Mouse (Mus musculus) CD4-positive, CD25-positive, alpha-beta regulatory T cell, adult 2 months (primary cell): ENCODE measurements at regions not wholly inside any gene's neighbourhood (a gene's known extent, or its start where the extent isn't known, plus 50 kb on each side); places are given as distances from the start of the nearest gene placed in this dataset.

Experiments
- DNase-seq: peaks from one replicate; pipeline ENCODE4 v3.0.0-alpha.2; 2012; ENCODE audit warnings: low read depth, low spot score

DNA sequence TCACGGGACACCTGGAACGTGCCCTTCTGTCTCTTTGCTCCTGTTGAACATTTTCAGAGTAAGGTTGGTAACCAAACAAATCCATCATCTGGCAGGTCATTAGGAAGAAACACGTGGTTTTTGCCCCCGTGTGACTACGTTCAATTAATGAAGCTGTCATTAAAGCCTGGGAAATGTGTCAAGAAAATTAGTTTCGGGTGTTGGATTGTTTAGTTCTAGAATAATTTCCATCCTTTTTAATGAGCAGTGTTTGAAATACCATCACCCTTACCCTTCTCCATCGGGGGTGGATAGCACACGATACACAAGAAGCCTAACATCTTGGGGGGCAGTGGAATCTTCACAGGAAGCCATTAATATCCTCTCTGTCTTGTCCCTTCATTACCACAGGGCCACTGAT, 107.7 kb downstream of the Far1 start:
- no peak for DNase-seq

DNA sequence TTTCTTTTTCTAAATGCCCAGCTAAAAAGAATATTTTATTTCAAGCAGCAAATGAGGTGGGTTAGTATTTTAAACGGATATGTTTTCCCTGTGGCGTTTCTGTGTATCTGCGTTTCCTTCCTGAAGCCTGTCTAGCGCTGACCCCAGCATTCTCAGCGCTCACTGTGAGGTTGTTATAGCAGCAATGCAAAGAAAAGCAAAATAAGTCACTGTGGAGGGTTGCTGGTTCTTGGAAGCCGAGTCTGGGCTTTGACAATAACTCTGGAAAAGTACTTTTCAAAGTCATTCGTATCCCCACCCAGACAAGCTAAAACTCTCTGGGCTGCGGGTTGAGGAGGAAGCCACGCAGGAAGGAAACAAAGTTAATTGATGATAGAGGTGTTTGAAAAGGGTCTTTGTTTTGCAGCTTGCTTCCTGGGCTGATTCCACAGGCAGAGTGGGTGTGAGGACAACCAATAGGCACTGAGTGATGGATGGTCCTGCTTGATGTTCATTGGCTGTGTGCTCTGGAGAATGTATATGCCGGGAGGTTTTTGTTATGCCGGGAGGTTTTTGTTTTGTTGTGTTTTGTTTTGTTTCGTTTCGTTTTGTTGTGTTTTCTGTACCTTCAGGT, 108.4 kb downstream of the Far1 start:
- DNase-seq: no peak

DNA sequence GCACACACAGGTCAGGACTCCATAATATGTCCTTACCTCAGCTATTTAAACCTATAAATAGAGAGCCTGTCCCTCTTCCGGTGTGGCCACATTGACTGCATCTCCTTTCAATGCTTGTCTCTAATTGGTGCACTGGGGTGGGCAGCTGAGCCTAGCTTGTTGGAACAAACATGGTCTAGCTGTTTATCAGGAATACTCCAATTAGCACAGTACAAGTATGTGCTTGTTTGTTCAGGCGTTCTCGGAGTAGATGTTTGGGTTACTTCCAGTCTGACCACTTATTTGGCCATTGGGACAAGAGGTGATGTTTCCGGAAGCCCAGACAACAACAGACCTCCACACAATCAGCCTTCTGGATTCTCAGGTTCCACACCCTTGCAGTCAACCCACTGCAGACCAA, 109.7 kb downstream of the Far1 start:
- DNase-seq: no peak

DNA sequence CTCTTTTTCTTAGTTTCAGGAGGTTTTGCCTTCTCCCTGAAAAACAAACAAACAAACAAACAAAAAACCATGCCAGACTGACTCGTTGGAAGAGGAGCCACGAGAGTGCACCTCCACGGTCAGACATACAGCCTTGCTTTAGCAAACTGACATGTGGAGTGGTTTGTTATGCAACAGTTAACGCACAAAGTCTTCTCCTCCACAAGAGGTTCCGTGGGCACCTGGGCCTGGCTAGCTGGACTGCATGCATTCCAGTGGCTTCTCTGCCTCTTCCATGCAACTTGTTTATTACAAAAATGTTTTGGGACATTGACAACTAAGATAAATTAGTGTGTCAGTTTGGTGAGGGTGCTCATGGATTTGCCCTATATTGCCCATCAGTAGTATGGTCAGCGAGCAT, 110.3 kb downstream of the Far1 start:
- DNase-seq: no peak

DNA sequence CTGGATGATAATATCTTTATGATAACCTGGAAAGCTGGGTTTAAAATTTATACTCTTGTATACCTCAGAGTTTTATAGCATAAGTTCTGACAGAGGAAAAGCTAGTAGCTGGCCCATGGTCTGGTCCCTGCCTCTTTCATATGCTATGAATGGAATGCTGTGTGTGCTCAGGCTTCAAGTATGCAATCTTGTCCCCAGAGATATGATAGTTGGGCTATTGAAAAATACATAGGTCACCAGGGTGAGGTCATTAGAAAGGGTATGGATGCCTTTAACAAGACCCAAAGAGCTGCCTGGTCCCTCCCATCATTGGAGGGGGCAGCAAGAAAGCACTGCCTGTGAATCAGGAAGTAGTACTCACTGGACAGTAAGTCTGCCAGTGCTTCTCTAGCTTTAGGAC, 113.1 kb downstream of the Far1 start:
- no peak for DNase-seq

DNA sequence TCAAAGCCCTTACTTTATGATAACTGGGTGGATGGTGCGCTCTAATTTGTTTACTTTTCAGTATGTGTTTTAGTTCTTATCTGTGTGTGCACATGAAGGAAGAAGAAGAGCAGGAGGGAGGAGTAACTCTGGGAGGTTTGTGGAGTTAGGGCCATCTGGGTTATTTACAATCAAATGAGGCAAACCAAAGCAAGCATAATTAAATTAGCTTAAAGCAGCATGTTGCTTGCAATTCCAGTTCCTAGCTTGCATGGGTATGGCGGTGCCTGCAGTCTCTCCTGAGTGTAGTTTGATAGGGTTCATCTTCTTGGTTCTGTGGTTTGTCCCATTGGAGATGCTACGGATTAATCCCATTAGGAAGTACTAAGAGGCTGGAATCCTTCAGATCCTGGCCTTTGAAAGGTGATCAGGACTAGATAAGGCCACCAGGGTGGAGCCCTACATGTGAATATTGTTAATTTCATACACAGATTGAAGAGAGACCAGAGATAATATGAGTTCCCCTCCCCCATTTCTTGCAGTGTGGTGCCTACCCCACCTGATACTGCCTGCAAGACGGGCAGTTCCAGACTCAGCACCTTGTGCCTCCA, 123.5 kb downstream of the Far1 start:
- no peak for DNase-seq

DNA sequence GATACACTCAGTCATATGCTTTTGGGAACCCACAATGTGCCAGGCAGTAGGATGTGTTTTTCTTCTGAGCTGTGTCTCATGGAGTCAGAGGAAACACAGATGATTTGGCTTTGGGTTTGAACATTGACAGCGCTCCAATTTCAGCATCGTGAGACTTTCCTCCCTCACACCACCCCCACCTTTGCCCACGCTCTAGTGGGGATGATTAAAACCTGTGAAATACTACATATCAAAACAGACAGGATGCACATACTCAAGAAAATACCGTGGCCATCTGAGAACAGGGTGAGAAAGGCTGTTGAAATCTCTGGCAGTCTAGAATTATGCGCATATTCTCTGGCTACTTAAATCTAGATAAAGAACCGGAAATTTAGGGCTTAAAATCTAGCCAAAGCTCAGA, 124.5 kb downstream of the Far1 start:
- DNase-seq: no peak

DNA sequence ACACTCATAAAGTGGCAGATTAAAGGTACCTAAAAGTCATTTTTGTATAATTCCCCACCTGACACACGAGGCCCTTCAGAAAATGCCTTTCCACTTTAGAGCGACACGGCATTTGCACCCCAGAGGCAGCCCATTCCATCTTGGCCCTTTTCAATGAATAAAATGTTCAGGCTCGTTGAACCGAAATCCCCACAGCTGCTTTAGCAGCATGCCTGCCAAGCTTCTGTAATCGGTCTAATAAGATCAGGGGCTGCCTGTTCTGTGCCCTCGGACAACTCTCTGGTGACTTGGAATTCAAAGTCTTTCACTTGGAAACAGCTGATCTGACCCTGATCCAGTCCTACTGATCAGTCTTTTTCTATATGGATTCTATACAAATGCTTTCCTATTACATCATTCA, 123.3 kb upstream of the Spon1 start:
- no peak for DNase-seq

DNA sequence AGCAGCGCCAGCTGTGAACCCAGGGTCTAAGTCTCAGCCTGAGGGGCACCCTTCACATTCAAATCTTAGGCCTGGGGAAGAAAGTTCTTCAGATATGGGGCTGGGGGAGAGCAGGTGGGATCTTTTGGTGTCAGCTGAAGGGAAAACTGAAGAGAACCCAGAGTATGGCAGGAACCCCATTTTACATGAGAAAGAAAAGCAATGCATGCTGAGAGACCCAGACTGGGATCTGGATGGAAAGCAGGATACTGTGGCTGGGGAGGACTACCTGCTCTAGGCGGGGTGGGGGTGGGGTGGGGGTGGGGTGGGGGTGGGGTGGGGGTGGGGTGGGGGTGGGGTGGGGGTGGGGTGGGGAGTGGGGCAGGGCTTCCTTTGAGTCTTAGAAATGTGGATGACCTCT, 115.2 kb upstream of the Spon1 start:
- DNase-seq: no peak

DNA sequence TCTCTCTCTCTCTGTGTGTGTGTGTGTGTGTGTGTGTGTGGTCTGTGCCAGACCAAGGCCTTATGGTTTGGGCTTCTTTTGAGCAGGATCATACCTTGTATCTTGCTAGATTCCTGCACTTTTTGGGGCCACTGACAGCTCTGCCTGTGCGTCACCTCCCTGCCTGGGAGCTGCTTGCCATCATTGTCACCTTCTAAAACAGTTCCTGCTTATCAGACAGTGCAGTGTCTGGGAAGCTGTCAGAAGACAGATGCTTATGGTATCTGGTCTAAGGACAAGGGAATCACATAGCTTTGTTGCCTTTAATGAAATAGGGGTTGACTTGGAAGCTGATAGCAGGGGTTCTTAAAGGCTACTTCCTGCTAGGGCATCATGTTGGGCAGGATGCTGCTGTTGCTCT, 114.1 kb upstream of the Spon1 start:
- DNase-seq: no peak

DNA sequence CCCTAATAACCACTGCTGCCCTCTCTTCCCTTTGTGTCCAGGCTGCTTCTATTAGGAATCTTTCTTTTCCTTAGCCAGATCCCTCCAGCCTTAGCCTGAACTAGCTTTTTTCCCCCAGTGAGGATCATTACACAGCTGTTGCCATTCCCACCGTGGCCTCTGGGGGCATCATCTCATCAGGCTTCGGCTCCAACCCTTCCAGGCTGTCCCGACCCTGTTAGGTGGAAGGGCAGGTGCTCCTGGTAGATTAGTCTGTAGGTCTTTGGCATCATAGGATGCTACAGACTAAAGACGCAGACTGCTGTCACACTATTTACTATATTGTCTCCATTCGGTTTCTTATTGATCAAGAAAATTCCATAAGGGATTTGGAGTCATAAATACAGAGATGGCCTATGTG, 112.7 kb upstream of the Spon1 start:
- peak; percentile 23 for DNase-seq

DNA sequence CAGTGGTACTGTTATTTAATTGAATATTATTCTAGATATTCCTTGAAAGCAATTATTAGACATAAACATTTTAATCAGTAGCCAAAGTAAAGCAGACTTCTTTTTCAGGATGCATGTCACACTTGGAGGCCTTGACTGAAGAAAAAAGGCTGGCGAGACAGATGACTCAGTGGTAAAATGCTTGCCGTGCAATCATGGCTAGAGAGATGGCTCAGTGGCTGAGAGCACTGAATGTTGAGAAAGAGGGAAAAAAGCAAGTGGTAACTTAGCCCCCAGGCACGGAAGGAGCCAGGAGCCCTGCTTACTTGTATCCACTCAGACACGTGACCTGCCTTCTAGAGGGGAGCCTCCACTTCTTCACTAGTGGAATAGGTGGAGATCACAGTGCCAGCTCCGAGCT, 110.5 kb upstream of the Spon1 start:
- DNase-seq: no peak

DNA sequence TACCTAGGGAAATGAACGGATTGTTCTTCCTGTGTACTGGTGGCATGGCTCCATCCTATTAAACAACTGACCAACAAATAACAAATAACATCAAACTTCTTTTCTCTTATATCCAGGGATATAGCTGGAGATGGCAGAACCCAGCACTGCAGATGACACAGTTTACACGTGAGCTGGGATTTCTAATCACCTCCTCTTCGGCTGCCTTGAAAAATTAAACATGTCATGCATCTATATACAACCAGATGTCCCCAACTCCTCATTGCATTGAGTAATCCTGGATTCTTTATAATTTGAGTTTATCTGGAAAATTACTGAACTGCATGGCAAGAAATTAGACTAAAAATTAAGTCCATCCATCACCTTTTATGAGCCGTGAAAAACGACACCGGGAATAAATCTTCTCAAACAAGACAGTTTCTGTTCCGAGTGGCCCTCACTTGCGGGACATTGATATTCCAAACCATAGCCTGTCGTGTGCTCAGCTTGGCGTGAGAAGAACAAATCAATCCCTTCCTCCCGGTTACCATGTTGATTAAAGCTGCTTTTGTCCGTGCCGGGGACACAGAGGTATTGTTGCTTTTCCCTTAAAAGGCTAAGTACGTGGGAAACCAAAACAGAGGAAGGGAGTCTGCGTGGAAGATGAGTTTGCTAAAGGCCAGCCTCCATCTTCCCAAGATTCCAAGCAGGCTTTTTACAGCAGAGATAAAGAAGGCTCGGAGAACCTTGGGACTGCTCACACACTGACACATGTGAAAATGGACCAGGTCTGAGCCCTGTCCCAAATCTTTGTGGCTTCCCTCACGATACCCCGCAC, 92.8 kb upstream of the Spon1 start:
- no peak for DNase-seq

DNA sequence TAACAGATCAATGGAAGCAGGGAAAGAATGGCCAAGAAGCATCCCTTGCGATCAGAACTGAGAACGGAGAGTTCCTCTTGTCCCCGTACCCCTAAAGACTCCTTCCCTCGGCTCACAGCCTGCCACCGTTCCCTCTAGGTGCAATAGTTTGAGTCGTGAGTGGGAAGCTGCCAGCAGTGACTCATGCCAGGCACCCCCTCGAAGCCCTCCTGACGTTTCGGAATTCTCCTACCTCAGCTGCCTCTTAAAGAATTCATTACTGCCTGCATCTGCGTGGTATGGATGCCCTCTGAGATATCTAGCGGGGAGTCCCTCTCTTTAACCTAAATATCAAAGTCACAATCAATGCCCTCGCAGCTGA, 92.2 kb upstream of the Spon1 start:
- no peak for DNase-seq

DNA sequence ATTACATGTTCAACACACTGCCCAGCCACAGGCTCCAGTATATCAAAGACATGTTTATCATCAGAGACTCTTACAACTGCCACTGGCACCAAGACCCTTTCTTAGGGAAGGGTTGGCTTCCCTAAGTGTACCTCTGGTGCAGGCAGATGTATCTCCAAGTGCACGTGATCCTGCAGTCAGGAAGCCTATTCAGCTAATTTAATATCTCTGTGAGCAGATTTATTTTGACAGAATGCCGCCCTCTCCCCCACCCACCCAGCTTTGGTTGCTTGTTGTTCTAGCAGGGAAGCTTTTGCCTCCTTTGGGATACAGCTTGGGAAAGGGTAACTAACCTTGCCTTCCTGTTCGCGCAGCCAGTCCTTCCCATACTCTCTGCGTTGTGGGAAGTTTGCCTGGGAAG, 83.5 kb upstream of the Spon1 start:
- no peak for DNase-seq

DNA sequence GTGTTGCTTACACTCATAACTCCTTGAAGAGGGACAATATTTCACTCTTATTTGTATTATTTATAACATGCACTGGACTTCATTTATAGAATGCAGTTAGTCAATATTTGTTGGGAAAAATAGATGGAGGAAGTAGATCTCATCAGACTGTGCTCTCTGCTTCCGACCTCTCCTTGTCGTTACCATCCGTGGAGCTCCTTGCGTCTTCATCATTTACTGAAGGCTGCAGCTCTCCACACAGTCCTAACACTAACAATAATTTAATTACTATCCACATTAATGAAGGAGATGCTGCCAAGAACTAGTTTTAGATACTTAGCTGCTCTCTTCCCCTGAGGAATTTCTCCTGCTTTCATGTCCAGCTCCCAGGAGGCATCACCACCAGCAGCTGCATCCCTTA, 80.4 kb upstream of the Spon1 start:
- no peak for DNase-seq

DNA sequence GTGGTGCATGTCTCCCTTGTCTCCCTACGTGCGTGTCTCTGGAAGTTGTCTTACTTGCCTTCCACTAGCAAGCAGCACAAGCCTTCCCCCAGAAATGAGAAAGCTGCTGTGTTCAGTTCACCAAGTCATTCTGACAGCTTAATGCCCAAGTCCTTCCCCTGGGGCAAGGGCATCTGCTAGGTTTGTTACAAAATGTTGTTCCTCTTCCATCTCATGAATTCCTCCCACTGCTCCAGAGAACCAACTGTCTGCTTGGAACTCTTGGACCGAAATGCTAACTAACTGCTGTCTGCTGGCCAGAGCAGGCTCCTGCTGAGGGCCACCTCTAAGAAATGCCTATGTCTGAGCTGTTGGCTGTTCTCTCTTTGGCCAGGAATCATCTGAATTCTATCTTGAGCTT, 79.3 kb upstream of the Spon1 start:
- DNase-seq: no peak

DNA sequence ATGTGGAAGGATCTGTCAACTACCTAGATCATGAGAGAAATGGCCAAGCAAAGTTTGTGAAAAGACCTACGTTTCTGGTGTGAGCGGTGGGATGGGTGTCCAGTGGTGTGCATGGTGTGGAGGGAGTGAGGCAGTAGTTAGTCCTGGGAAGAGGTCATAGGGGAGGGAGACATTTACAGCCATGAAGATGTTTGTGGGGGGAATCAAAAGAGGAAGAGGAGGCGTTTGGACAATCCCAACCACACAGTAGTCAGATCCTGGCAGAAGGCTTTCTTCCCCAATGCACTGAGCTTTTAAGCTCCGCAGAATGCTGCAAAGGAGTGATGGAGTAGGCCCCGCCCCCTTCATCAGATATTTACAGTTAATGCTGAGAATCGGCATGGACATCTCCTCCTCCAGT, 78.2 kb upstream of the Spon1 start:
- no peak for DNase-seq

DNA sequence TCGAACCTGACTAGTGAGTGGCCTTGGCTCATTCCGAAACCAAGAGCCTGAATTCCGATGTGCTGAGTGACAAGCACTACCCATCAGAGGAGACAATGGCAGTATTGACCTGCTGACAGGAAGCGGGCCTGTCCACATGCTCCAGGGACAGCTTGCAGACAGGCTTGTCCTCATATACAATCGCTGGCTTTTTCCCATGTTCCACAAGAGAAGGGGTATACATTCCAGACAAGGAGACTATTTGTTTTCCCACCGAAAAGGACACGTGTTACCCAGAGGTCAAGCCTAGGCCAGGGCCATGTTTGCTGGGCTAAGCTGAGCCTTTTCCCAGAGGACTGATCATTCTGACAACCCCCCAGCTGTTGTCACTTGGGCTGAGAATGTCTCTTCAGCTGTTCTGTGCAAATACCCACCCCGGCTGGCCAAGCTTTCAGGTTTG, 77.5 kb upstream of the Spon1 start:
- no peak for DNase-seq

DNA sequence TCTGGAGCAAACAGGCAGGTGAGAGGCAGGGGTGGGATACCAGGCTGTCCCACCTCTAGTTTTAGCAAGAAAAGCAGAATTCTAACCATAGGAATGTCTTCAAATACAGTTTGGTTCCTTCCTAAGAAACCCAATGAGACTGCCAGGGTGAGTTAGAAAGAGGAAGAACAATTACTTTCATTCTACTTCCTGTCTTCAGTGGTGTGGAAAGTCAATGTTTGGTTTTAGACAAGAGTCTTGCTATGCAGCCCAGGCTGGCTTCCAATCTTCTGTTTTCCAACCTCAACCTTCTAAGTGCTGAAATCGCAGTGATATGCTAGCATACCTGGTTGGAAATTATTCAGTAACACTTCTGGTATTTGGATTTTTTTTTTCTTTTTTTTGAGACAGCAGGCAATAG, 77.1 kb upstream of the Spon1 start:
- no peak for DNase-seq

DNA sequence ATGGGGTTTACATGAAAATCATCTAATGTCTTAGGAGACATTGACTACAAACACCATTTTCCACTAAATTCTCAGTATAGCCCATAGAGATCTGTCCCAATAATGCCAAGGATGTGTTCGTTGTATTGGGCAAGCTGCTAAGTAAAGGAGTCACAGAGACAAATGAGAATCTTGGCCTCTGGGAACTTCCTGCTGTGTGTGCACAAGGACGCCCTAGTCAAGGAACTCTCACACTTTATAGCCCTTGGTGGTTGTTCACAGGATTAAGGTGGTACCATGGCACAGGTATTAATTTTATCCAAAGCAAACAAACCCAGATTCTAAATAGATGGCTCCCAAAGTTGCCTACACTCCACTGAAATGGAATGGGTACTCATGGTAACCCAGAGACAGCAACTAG, 76.7 kb upstream of the Spon1 start:
- no peak for DNase-seq

DNA sequence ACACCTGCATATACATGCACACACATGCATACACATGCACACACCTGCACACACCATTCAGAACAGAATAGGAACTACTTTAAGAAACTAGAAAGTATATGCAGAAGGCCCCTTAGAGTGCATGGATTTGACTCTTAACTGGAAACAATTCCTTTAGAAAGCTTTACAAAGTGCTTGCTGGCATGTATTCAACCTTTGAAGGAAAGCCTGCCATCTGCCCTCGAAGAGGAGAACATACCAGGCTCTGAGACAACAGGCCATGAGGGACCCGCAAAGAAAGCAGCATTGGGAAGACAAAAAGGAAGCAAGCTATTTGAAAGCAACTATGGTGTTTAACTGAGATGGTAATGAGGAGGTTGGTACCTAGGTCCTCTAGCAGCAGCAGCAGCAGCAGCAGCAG, 74.0 kb upstream of the Spon1 start:
- DNase-seq: no peak

DNA sequence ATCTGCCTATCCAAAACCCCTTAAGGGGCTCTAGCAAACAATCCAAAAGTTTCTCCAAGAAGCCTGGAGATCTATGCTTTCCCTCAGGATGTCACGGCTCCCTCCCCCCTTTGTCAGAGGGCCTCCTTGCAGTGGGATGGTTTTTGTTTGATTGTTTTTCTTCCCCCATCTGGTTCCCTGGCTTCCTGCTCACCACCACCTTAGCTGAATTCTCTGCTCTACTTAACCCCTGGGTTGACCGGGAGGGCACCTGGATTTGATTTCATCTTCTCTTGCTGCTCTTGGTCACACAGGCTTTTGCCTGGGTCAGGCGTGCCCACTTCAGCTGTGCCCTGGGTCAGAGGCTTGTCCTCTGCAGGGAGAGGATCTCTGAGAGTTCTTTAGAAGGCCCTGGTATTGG, 72.3 kb upstream of the Spon1 start:
- DNase-seq: no peak
